Mouse (Mus musculus) bone marrow, adult 2 months (tissue): Measurements from ENCODE around the gene Ebp.

Source experiments
- CTCF ChIP-seq: fragments of 200-500 bp; IDR thresholded peaks from 2 replicates; pipeline ENCODE4 v1.5.1; 2011; ENCODE audit warnings: low read length, control low read depth; ENCODE audit not compliant: control insufficient read depth, insufficient read depth
- POLR2A ChIP-seq: fragments of 200-500 bp; IDR thresholded peaks from 2 replicates; pipeline ENCODE4 v1.6.1; 2011; ENCODE audit warnings: low read depth, mild to moderate bottlenecking, control low read depth, low read length, borderline replicate concordance; ENCODE audit not compliant: control insufficient read depth

- TF ChIP-seq POLR2A, result no peak
- TF ChIP-seq CTCF, result no peak
Observed at GRCm38 (mm10) chrX:8217383-8217782, 24.1 kb upstream of the Ebp start.
